Mouse (Mus musculus) neural tube, embryonic 12.5 days (tissue): ENCODE data around the gene Ttc24. TPM values are rescaled to one million over a fixed set of nuclear protein-coding genes. Genes with fewer than 3 reads are reported as not detected.

Experiments
- ATAC-seq: fragments of 200-750 bp; cut with Nextera tagmentation; 2 replicates; pipeline ENCODE4 v1.8.0; 2017; ENCODE audit warnings: low read depth, mild to moderate bottlenecking, moderate TSS enrichment, moderate library complexity; ENCODE audit not compliant: low FRiP score
- H3K27ac ChIP-seq: fragments of 300-500 bp; sonication (generic); 2 replicates; pipeline ENCODE4 v1.5.1; 2016
- H3K27me3 ChIP-seq: fragments of 300-500 bp; sonication (generic); replicated peaks from 2 replicates; pipeline ENCODE4 v1.6.1; 2016; ENCODE audit warnings: mild to moderate bottlenecking
- H3K36me3 ChIP-seq: fragments of 300-500 bp; sonication (generic); 2 replicates; pipeline ENCODE4 v1.6.1; 2016; ENCODE audit warnings: mild to moderate bottlenecking
- H3K4me1 ChIP-seq: fragments of 300-500 bp; sonication (generic); 2 replicates; pipeline ENCODE4 v1.6.1; 2016
- H3K4me2 ChIP-seq: fragments of 300-500 bp; sonication (generic); replicated peaks from 2 replicates; pipeline ENCODE4 v1.6.1; 2016; ENCODE audit warnings: mild to moderate bottlenecking
- H3K4me3 ChIP-seq: fragments of 300-500 bp; sonication (generic); 2 replicates; pipeline ENCODE4 v1.5.1; 2016
- H3K9ac ChIP-seq: fragments of 300-500 bp; sonication (generic); 2 replicates; pipeline ENCODE4 v1.6.1; 2016; ENCODE audit warnings: mild to moderate bottlenecking
- H3K9me3 ChIP-seq: fragments of 300-500 bp; sonication (generic); 2 replicates; pipeline ENCODE4 v1.6.1; 2016; ENCODE audit warnings: mild to moderate bottlenecking
- WGBS: fragments of 180-500 bp; shearing (Covaris S2); methylation state at CpG from one replicate; pipeline ENCODE4 v1.1.7; 2016; 5-methylcytosine and 5-hydroxymethylcytosine counted together
- polyA plus RNA-seq: library from polyadenylated mRNA; unstranded; fragments of >200 nt; fragmentation: Nextera tagmentation; extraction: Ambion mirVana; gene quantifications from 2 replicates; pipeline ENCODE4 v1.2.1, GENCODE M21; 2016

Gene Ttc24
- polyA plus RNA-seq: not detected in 2 replicates

- H3K4me3 ChIP-seq: no peak within 1 kb of the TSS
- WGBS: 84% methylated on average over 4 of the region's 4 CpGs
- no peak within 1 kb of the TSS for H3K9ac ChIP-seq
- ATAC-seq: no peak
- peaks cover 13% of the 10 kb centered on the region for H3K4me1 ChIP-seq
- no peaks in the 10 kb centered on the region for H3K9me3 ChIP-seq
- H3K27ac ChIP-seq: no peak within 1 kb of the TSS
- no peaks in the 10 kb centered on the region for H3K27me3 ChIP-seq
- H3K36me3 ChIP-seq: no peaks in the 10 kb centered on the region
- no peak within 1 kb of the TSS for H3K4me2 ChIP-seq
These were observed at the start of gene Ttc24 for GRCm38 (mm10) chr3:88078204-88078603. Ttc24 (minus strand) TSS chr3:88078304.

GRCm38 (mm10) chr3:88127636-88128035 lies 49.5 kb upstream of the Ttc24 start:
- no peak for ATAC-seq
- Histone ChIP-seq H3K27ac (no peak overlapping the region), H3K27me3 (no peaks in the 10 kb centered on the region), H3K4me2 (no peak overlapping the region), H3K4me3 (no peak overlapping the region), H3K36me3 (no peaks in the 10 kb centered on the region), H3K9ac (no peak overlapping the region), H3K9me3 (no peaks in the 10 kb centered on the region), H3K4me1 (no peaks in the 10 kb centered on the region)
- 78% methylated on average over 3 of the region's 3 CpGs for WGBS

GRCm38 (mm10) chr3:88126181-88126580 lies 48.1 kb upstream of the Ttc24 start:
- Histone ChIP-seq H3K27me3 (no peaks in the 10 kb centered on the region), H3K4me3 (no peak overlapping the region), H3K36me3 (no peaks in the 10 kb centered on the region), H3K27ac (no peak overlapping the region), H3K9me3 (no peaks in the 10 kb centered on the region), H3K4me2 (no peak overlapping the region), H3K4me1 (no peaks in the 10 kb centered on the region), H3K9ac (no peak overlapping the region)
- ATAC-seq: no peak
- 88% methylated on average over 7 of the region's 7 CpGs for WGBS

- Histone ChIP-seq H3K4me3 (no peak overlapping the region), H3K4me1 (no peaks in the 10 kb centered on the region), H3K27me3 (no peaks in the 10 kb centered on the region), H3K4me2 (no peak overlapping the region), H3K9ac (no peak overlapping the region), H3K9me3 (no peaks in the 10 kb centered on the region), H3K36me3 (peaks cover 7% of the 10 kb centered on the region), H3K27ac (no peak overlapping the region)
- 76% methylated on average over 4 of the region's 4 CpGs for WGBS
- no peak for ATAC-seq
These were observed 47.1 kb upstream of the Ttc24 start for GRCm38 (mm10) chr3:88125195-88125594.

- Histone ChIP-seq H3K4me3 (no peak overlapping the region), H3K36me3 (peaks cover 31% of the 10 kb centered on the region), H3K9ac (no peak overlapping the region), H3K27ac (no peak overlapping the region), H3K4me2 (no peak overlapping the region), H3K4me1 (no peaks in the 10 kb centered on the region), H3K9me3 (no peaks in the 10 kb centered on the region), H3K27me3 (no peaks in the 10 kb centered on the region)
- ATAC-seq: no peak
- WGBS: 80% methylated on average over 14 of the region's 14 CpGs
These were observed 43.3 kb upstream of the Ttc24 start for GRCm38 (mm10) chr3:88121164-88122131.

- Histone ChIP-seq H3K27ac (no peak overlapping the region), H3K9ac (no peak overlapping the region), H3K4me1 (no peaks in the 10 kb centered on the region), H3K27me3 (no peaks in the 10 kb centered on the region), H3K9me3 (no peaks in the 10 kb centered on the region), H3K4me2 (no peak overlapping the region), H3K36me3 (peaks cover 41% of the 10 kb centered on the region), H3K4me3 (no peak overlapping the region)
- ATAC-seq: no peak
- WGBS: 91% methylated on average over 19 of the region's 19 CpGs
These were observed 42.1 kb upstream of the Ttc24 start for GRCm38 (mm10) chr3:88120117-88120651.

- Histone ChIP-seq H3K4me1 (no peaks in the 10 kb centered on the region), H3K9ac (no peak overlapping the region), H3K4me2 (no peak overlapping the region), H3K27ac (no peak overlapping the region), H3K9me3 (no peaks in the 10 kb centered on the region), H3K36me3 (peaks cover 63% of the 10 kb centered on the region), H3K27me3 (no peaks in the 10 kb centered on the region), H3K4me3 (no peak overlapping the region)
- ATAC-seq: no peak
- 96% methylated on average over 12 of the region's 12 CpGs for WGBS
These were observed 36.3 kb upstream of the Ttc24 start for GRCm38 (mm10) chr3:88114396-88114795.

GRCm38 (mm10) chr3:88109126-88109525 lies 31.0 kb upstream of the Ttc24 start:
- WGBS: 96% methylated on average over 6 of the region's 6 CpGs
- Histone ChIP-seq H3K36me3 (peaks cover 60% of the 10 kb centered on the region), H3K27ac (no peak overlapping the region), H3K4me2 (no peak overlapping the region), H3K4me1 (no peaks in the 10 kb centered on the region), H3K9me3 (no peaks in the 10 kb centered on the region), H3K4me3 (no peak overlapping the region), H3K9ac (no peak overlapping the region), H3K27me3 (no peaks in the 10 kb centered on the region)
- ATAC-seq: no peak

- WGBS: 85% methylated on average over 4 of the region's 4 CpGs
- no peak overlapping the region for H3K4me3 ChIP-seq
- no peak overlapping the region for H3K27ac ChIP-seq
- H3K36me3 ChIP-seq: peaks cover 61% of the 10 kb centered on the region
- H3K27me3 ChIP-seq: no peaks in the 10 kb centered on the region
- no peaks in the 10 kb centered on the region for H3K9me3 ChIP-seq
- H3K9ac ChIP-seq: no peak overlapping the region
- no peak overlapping the region for H3K4me2 ChIP-seq
- H3K4me1 ChIP-seq: no peaks in the 10 kb centered on the region
- ATAC-seq: no peak
These were observed 28.0 kb upstream of the Ttc24 start for GRCm38 (mm10) chr3:88106126-88106525.

- no peaks in the 10 kb centered on the region for H3K27me3 ChIP-seq
- H3K9me3 ChIP-seq: no peaks in the 10 kb centered on the region
- 87% methylated on average over 6 of the region's 6 CpGs for WGBS
- no peak overlapping the region for H3K4me3 ChIP-seq
- H3K36me3 ChIP-seq: peaks cover 64% of the 10 kb centered on the region
- no peak for ATAC-seq
- H3K4me1 ChIP-seq: no peaks in the 10 kb centered on the region
- no peak overlapping the region for H3K9ac ChIP-seq
- no peak overlapping the region for H3K27ac ChIP-seq
- no peak overlapping the region for H3K4me2 ChIP-seq
These were observed 24.5 kb upstream of the Ttc24 start for GRCm38 (mm10) chr3:88102611-88103010.

GRCm38 (mm10) chr3:88102196-88102595 lies 24.1 kb upstream of the Ttc24 start:
- ATAC-seq: no peak
- Histone ChIP-seq H3K36me3 (peaks cover 64% of the 10 kb centered on the region), H3K4me3 (no peak overlapping the region), H3K9me3 (no peaks in the 10 kb centered on the region), H3K27ac (no peak overlapping the region), H3K4me1 (no peaks in the 10 kb centered on the region), H3K9ac (no peak overlapping the region), H3K4me2 (no peak overlapping the region), H3K27me3 (no peaks in the 10 kb centered on the region)
- WGBS: 88% methylated on average over 6 of the region's 6 CpGs

- no peaks in the 10 kb centered on the region for H3K27me3 ChIP-seq
- 94% methylated on average over 7 of the region's 7 CpGs for WGBS
- peaks cover 63% of the 10 kb centered on the region for H3K36me3 ChIP-seq
These were observed 23.6 kb upstream of the Ttc24 start for GRCm38 (mm10) chr3:88101736-88102135.

More at GRCm38 (mm10) chr3:88101736-88102135, 23.6 kb upstream of the Ttc24 start:
- H3K27ac ChIP-seq: no peak overlapping the region
- ATAC-seq: no peak
- H3K4me2 ChIP-seq: no peak overlapping the region
- no peak overlapping the region for H3K4me3 ChIP-seq
- H3K9ac ChIP-seq: no peak overlapping the region
- no peaks in the 10 kb centered on the region for H3K4me1 ChIP-seq
- H3K9me3 ChIP-seq: no peaks in the 10 kb centered on the region
